ENCODE assay signal across 14 mouse cellular contexts in the genomic region with DNA sequence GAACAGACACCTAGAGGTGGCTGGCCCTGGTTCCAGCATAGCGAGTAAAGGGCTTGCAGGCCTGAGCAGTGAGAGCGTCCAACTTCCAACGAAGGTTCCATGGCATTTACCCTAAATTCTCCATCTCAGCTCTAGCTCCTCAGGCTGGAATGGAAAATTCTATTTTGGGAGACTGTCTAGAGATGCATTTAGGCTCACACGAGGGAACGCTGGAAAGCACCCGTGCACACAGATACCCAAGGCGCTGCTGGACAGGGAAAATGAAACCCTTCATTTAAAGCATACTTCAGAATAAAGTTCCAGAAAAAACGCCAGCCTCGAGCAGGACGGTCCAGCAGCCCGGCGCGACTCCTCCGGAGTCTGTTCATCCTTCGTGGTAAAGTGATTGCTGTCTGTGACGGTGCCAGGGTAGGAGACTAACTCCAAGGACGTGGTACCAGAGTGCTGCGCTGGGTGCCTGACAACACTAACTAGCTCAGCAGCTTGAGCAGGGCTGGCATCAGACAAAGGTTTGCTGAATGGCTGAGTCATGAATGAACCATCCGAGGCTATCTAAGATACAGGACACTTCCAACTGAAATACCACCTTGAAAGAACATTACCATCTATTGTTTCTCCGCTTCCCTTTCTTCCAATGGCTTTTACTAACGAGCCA. TPM values are rescaled to one million over a fixed set of nuclear protein-coding genes. Genes with fewer than 3 reads are reported as not detected.
A peak's percentile ranks its signal among the peaks of the same experiment; 100 is the strongest.
DNase-seq lines count a peak whose midpoint lies in the region; ATAC-seq and TF ChIP-seq lines count a peak whose summit lies in the region.
"Had no signal": no experiment of that assay in that cellular context is flagged by ENCODE, and none has a peak within 500 bp of the region (broad histone marks: within the 10 kb centered on the region; RNA-seq: fewer than 3 reads in every experiment).

No protein-coding gene starts in this region.

- ATAC-seq in frontal cortex, adult (ENCODE audit: low TSS enrichment) = peak; percentile 72
- ATAC-seq in kidney, postnatal 0 days (replicated peaks; ENCODE audit: low FRiP score, low read depth) = no peak
- ATAC-seq in kidney, embryonic 16.5 days (ENCODE audit: low FRiP score, low TSS enrichment) = no peak
- ATAC-seq in megakaryocyte-erythroid progenitor cell, adult 5-6 weeks (replicated peaks; ENCODE audit: low FRiP score, low TSS enrichment, poor library complexity, severe bottlenecking) = peak; percentile 40; the same call in 1 of the 2 replicates
- ATAC-seq: forebrain, embryonic 14.5 days had no signal

- DNase-seq in frontal cortex, postnatal 14 days (ENCODE audit: low spot score in 2 of 2) = no peak
- DNase-seq in kidney, postnatal 0 days (ENCODE audit: low spot score) = no peak
- peak; percentile 39 for DNase-seq in adrenal gland, postnatal 25 days
- DNase-seq in lung, postnatal 10 days = no peak
- DNase-seq: cerebellum, adult 2 months; kidney, adult 8-10 months; thymus, postnatal 25 days had no signal

- H3K4me2 ChIP-seq in kidney, postnatal 0 days (ENCODE audit: low read length) = no peak overlapping the region
- H3K4me2 ChIP-seq in kidney, embryonic 16.5 days (replicated peaks; ENCODE audit: low read depth, low read length) = no peak overlapping the region
- H3K4me2 ChIP-seq: limb, embryonic 13.5 days; midbrain, embryonic 11.5 days had no signal

- H3K36me3 ChIP-seq in kidney, postnatal 0 days (ENCODE audit: insufficient read depth, low read length) = no peaks in the 10 kb centered on the region
- H3K36me3 ChIP-seq in kidney, embryonic 16.5 days (ENCODE audit: insufficient read depth, low read length) = no peaks in the 10 kb centered on the region

- TF ChIP-seq CTCF in kidney, postnatal 0 days (IDR thresholded peaks at IDR 0.05; ENCODE audit: low read depth) = no peak

- H3K4me1 ChIP-seq in kidney, postnatal 0 days (replicated peaks; ENCODE audit: insufficient read depth, low read length) = no peaks in the 10 kb centered on the region
- H3K4me1 ChIP-seq in kidney, embryonic 16.5 days (ENCODE audit: insufficient read depth, low read length) = no peaks in the 10 kb centered on the region

- 79% methylated on average over 21 of the region's 21 CpGs for WGBS in kidney, postnatal 0 days
- WGBS in kidney, embryonic 16.5 days = 84% methylated on average over 21 of the region's 21 CpGs

- H3K9me3 ChIP-seq in kidney, postnatal 0 days (replicated peaks; ENCODE audit: low read length) = no peaks in the 10 kb centered on the region
- H3K9me3 ChIP-seq in kidney, embryonic 16.5 days (ENCODE audit: low read length) = no peaks in the 10 kb centered on the region
- H3K9me3 ChIP-seq: limb, embryonic 13.5 days had no signal

- H3K4me3 ChIP-seq in kidney, postnatal 0 days (replicated peaks; ENCODE audit: low read depth, low read length) = no peak overlapping the region
- no peak overlapping the region for H3K4me3 ChIP-seq in kidney, embryonic 16.5 days (ENCODE audit: low read length)
- H3K4me3 ChIP-seq: limb, embryonic 13.5 days; myocyte had no signal

- H3K27ac ChIP-seq in kidney, postnatal 0 days = peak overlapping the region; percentile 13; the same call in 1 of the 2 replicates
- H3K27ac ChIP-seq in kidney, embryonic 16.5 days (ENCODE audit: low read length) = no peak overlapping the region

- no peak overlapping the region for H3K9ac ChIP-seq in kidney, postnatal 0 days (ENCODE audit: low read depth, low read length)
- no peak overlapping the region for H3K9ac ChIP-seq in kidney, embryonic 16.5 days (replicated peaks; ENCODE audit: low read length)
- H3K9ac ChIP-seq: limb, embryonic 13.5 days had no signal

- H3K27me3 ChIP-seq in kidney, postnatal 0 days (ENCODE audit: insufficient read depth, low read length) = no peaks in the 10 kb centered on the region
- no peaks in the 10 kb centered on the region for H3K27me3 ChIP-seq in kidney, embryonic 16.5 days (ENCODE audit: insufficient read depth, low read length)
- H3K27me3 ChIP-seq: limb, embryonic 13.5 days had no signal

RNA-seq across cellular contexts. Expression of a gene that starts 57.0 kb away (rescaled TPM):
- 19.8 and 20.7 TPM in 2 replicates for polyA plus RNA-seq in kidney, postnatal 0 days (2015; fragmentation: Nextera tagmentation; extraction: Ambion mirVana)
- polyA plus RNA-seq in kidney, embryonic 16.5 days (2015; fragmentation: Nextera tagmentation; extraction: Ambion mirVana) = 28.5 and 31.3 TPM in 2 replicates
- total RNA-seq in adrenal gland, postnatal 25 days (2021) = 17.0 and 18.2 TPM in 2 replicates
- total RNA-seq in megakaryocyte-erythroid progenitor cell, adult 5-6 weeks (2014; fragmentation: Nextera tagmentation) = 1.4 and 4.0 TPM in 2 replicates
- total RNA-seq in megakaryocyte-erythroid progenitor cell, adult 5-6 weeks (2017) = 4.3 and 4.7 TPM in 2 replicates

Comparison
In these comparisons a context has a peak if more than half of its experiments do, and no peak if none do; other contexts are left out.
1. ATAC-seq: peak in frontal cortex, adult (single experiment) and megakaryocyte-erythroid progenitor cell, adult 5-6 weeks (single experiment); none in kidney, postnatal 0 days (single experiment) and kidney, embryonic 16.5 days (single experiment).